Mouse (Mus musculus): Measurements from ENCODE around the gene Fras1. TPM values are rescaled to one million over a fixed set of nuclear protein-coding genes. Genes with fewer than 3 reads are reported as not detected.

The Fras1 gene
- total and polyA plus RNA-seq, 3 experiments, result not detected

- H3K27ac ChIP-seq (ENCODE audit: control insufficient read depth, low read depth, low read length), result no peak overlapping the region
- DNase-seq (ENCODE audit: low read depth, low spot score), result no peak
- H3K27me3 ChIP-seq (ENCODE audit: control insufficient read depth in 1 of 2, insufficient read depth in 2 of 2, low read length in 2 of 2), result no peaks in the 10 kb centered on the region
- H3K36me3 ChIP-seq (ENCODE audit: control insufficient read depth in 1 of 2, insufficient read depth in 2 of 2, low read length in 2 of 2), result no peaks in the 10 kb centered on the region
- no peak overlapping the region for H3K9ac ChIP-seq (ENCODE audit: control insufficient read depth, low read depth, low read length, poor library complexity, severe bottlenecking)
- no peaks in the 10 kb centered on the region for H3K9me3 ChIP-seq (replicated peaks; ENCODE audit: insufficient read depth, low read length)
- H3K4me3 ChIP-seq (ENCODE audit: control insufficient read depth in 1 of 2, insufficient read depth in 1 of 2, low read depth in 2 of 2, low read length in 2 of 2), result no peak overlapping the region
- no peaks in the 10 kb centered on the region for H3K4me1 ChIP-seq (ENCODE audit: control insufficient read depth in 1 of 2, insufficient read depth in 2 of 2, low read length in 2 of 2)
- H3K79me2 ChIP-seq (ENCODE audit: control insufficient read depth, insufficient read depth, low read length, poor library complexity), result no peaks in the 10 kb centered on the region
- no peak for TF ChIP-seq MYC (IDR thresholded peaks at IDR 0.05; ENCODE audit: low read depth, low read length)
- TF ChIP-seq CTCF (IDR thresholded peaks at IDR 0.05 in 2 of 3, conservative IDR thresholded peaks at IDR 0.05 in 1 of 3; ENCODE audit: control insufficient read depth in 1 of 3, insufficient read depth in 1 of 3, low read depth in 2 of 3, low read length in 3 of 3, poor library complexity in 1 of 3, severe bottlenecking in 1 of 3), result no peak
- no peak for TF ChIP-seq USF2 (IDR thresholded peaks at IDR 0.05; ENCODE audit: borderline replicate concordance in 1 of 2, insufficient read depth in 1 of 2, low read depth in 1 of 2, low read length in 2 of 2)
- TF ChIP-seq POLR2AphosphoS5 (IDR thresholded peaks at IDR 0.05; ENCODE audit: borderline replicate concordance, low read depth, low read length), result no peak
- TF ChIP-seq NELFE (IDR thresholded peaks at IDR 0.05; ENCODE audit: low read depth, low read length), result no peak
- no peak for TF ChIP-seq MAZ (IDR thresholded peaks at IDR 0.05; ENCODE audit: low read depth, low read length)
- TF ChIP-seq GABPA (IDR thresholded peaks at IDR 0.05; ENCODE audit: low read depth, low read length), result no peak
- TF ChIP-seq ZC3H11A (IDR thresholded peaks at IDR 0.05; ENCODE audit: low read depth, low read length), result no peak
- no peak for TF ChIP-seq MAFK (IDR thresholded peaks at IDR 0.05; ENCODE audit: borderline replicate concordance, low read depth, low read length)
- no peak for TF ChIP-seq SIN3A (IDR thresholded peaks at IDR 0.05; ENCODE audit: low read length)
- no peak for TF ChIP-seq MYB (IDR thresholded peaks at IDR 0.05; ENCODE audit: low read depth, low read length)
- no peak for TF ChIP-seq POLR2AphosphoS2 (IDR thresholded peaks at IDR 0.05; ENCODE audit: low read length)
- TF ChIP-seq ZNF384 (IDR thresholded peaks at IDR 0.05; ENCODE audit: low read depth, low read length), result no peak
- TF ChIP-seq RCOR1 (IDR thresholded peaks at IDR 0.05; ENCODE audit: low read depth, low read length), result no peak
- TF ChIP-seq POLR2A (IDR thresholded peaks at IDR 0.05; ENCODE audit: control insufficient read depth in 1 of 2, insufficient read depth in 1 of 2, low read depth in 1 of 2, low read length in 2 of 2, poor library complexity in 1 of 2), result no peak
- TF ChIP-seq MAX (IDR thresholded peaks at IDR 0.05; ENCODE audit: low read length), result no peak
- TF ChIP-seq HCFC1 (IDR thresholded peaks at IDR 0.05; ENCODE audit: low read depth, low read length), result no peak
- no peak for TF ChIP-seq EP300 (IDR thresholded peaks at IDR 0.05; ENCODE audit: low read depth in 1 of 2, low read length in 2 of 2)
- no peak for TF ChIP-seq CHD2 (IDR thresholded peaks at IDR 0.05; ENCODE audit: low read length)
- TF ChIP-seq UBTF (IDR thresholded peaks at IDR 0.05; ENCODE audit: borderline replicate concordance, insufficient read depth, low read depth, low read length), result no peak
These were observed 265.6 kb downstream of the Fras1 start for GRCm38 (mm10) chr5:96639213-96639910.

- H3K79me2 ChIP-seq (ENCODE audit: control insufficient read depth, insufficient read depth, low read length, poor library complexity), result no peaks in the 10 kb centered on the region
- no peak overlapping the region for H3K27ac ChIP-seq (ENCODE audit: control insufficient read depth, low read depth, low read length)
- H3K4me3 ChIP-seq (ENCODE audit: control insufficient read depth in 1 of 2, insufficient read depth in 1 of 2, low read depth in 2 of 2, low read length in 2 of 2), result no peak overlapping the region
- TF ChIP-seq MEF2A (IDR thresholded peaks at IDR 0.05; ENCODE audit: extremely low read depth, insufficient replicate concordance, low read depth, low read length, poor library complexity, severe bottlenecking) (no peak), SMC3 (IDR thresholded peaks at IDR 0.05; ENCODE audit: low read depth, low read length) (no peak), POLR2AphosphoS2 (IDR thresholded peaks at IDR 0.05; ENCODE audit: low read length) (no peak), POLR2AphosphoS5 (IDR thresholded peaks at IDR 0.05; ENCODE audit: borderline replicate concordance, low read depth, low read length) (no peak), SIN3A (IDR thresholded peaks at IDR 0.05; ENCODE audit: low read length) (no peak), USF2 (IDR thresholded peaks at IDR 0.05; ENCODE audit: borderline replicate concordance in 1 of 2, insufficient read depth in 1 of 2, low read depth in 1 of 2, low read length in 2 of 2) (no peak), ZNF384 (IDR thresholded peaks at IDR 0.05; ENCODE audit: low read depth, low read length) (no peak), MAFK (IDR thresholded peaks at IDR 0.05; ENCODE audit: borderline replicate concordance, low read depth, low read length) (no peak), HCFC1 (IDR thresholded peaks at IDR 0.05; ENCODE audit: low read depth, low read length) (no peak), TCF12 (IDR thresholded peaks at IDR 0.05; ENCODE audit: low read depth, low read length) (no peak), MAZ (IDR thresholded peaks at IDR 0.05; ENCODE audit: low read depth, low read length) (no peak), NELFE (IDR thresholded peaks at IDR 0.05; ENCODE audit: low read depth, low read length) (no peak), POLR2A (IDR thresholded peaks at IDR 0.05; ENCODE audit: control insufficient read depth in 1 of 2, insufficient read depth in 1 of 2, low read depth in 1 of 2, low read length in 2 of 2, poor library complexity in 1 of 2) (no peak), JUND (IDR thresholded peaks at IDR 0.05; ENCODE audit: low read depth, low read length) (no peak), ETS1 (IDR thresholded peaks at IDR 0.05; ENCODE audit: low read depth, low read length) (no peak), E2F4 (IDR thresholded peaks at IDR 0.05; ENCODE audit: borderline replicate concordance, low read depth, low read length) (no peak), ZMIZ1 (IDR thresholded peaks at IDR 0.05; ENCODE audit: low read depth, low read length) (no peak)
- no peaks in the 10 kb centered on the region for H3K4me1 ChIP-seq (ENCODE audit: control insufficient read depth in 1 of 2, insufficient read depth in 2 of 2, low read length in 2 of 2)
- DNase-seq (ENCODE audit: low read depth, low spot score), result no peak
- no peak overlapping the region for H3K9ac ChIP-seq (ENCODE audit: control insufficient read depth, low read depth, low read length, poor library complexity, severe bottlenecking)
- no peaks in the 10 kb centered on the region for H3K36me3 ChIP-seq (ENCODE audit: control insufficient read depth in 1 of 2, insufficient read depth in 2 of 2, low read length in 2 of 2)
- H3K27me3 ChIP-seq (ENCODE audit: control insufficient read depth in 1 of 2, insufficient read depth in 2 of 2, low read length in 2 of 2), result no peaks in the 10 kb centered on the region
- no peaks in the 10 kb centered on the region for H3K9me3 ChIP-seq (replicated peaks; ENCODE audit: insufficient read depth, low read length)
These were observed 267.5 kb downstream of the Fras1 start for GRCm38 (mm10) chr5:96641297-96641696.

All from MEL (cell line).